Mouse (Mus musculus) frontal cortex, adult (tissue): Measurements from ENCODE around the gene Dcun1d2.
"Not testable (repeated sequence)": the region's sequence is repeated elsewhere in the genome, so short reads cannot be mapped to it uniquely, and the experiment has no call there.

ENCODE experiments used
- ATAC-seq: cut with Nextera tagmentation; 2 replicates; pipeline ENCODE4 v1.9.2; 2017; ENCODE audit warnings: mild to moderate bottlenecking, moderate library complexity, mixed read lengths; ENCODE audit not compliant: low TSS enrichment

Dcun1d2 gene

DNA sequence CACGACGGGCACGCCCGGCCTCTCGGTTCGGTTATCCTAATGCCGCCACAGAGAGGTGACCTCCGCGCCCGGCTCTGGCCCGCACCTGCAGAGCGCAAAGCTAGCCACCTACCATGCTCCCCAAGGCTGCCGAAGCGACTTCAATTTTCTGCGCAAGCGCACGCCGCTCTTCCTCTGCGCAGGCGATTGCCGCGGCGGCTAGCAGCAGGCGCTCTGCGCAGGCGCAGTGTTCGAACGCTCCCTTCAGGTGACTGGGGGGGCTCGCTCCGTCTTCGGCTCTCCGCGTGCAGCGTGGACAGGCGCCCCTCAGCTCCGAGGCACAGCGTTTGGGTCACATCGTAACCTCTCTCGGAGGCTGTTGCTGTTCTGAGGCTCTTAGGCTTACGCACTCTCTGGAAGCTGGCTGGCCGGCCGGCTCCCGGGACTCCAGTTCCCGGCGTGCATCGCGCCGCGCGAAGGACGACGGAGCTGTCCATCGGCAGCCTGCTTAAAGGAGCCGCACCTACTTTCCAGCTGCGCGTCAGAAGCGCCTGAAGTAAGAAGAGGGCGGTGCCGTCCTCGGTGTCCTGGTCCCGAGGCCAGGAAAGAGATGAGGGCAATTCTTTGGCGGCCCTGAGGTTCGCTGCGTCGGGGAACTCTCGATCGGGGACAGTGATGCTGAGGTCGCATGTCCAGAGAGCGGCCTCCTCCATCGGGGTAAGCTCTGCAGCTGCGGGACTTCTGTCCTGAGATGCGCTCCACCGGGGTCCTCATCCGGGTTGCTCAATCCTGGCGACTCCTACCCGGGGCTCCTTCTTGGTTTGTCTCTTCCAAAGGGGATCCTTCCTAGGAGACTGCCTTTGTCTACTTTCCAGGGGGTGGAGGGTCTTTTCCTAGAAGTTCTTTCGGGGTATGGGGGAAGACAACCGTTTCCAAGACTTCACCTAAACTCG is at the start of gene Dcun1d2, which contains the start of gene Tmco3:
TSS of gene Dcun1d2 (minus strand) at position 440 of the 932 bp plus-strand sequence.
TSS of gene Tmco3 (plus strand) at position 499 of the 932 bp plus-strand sequence.
- ATAC-seq: peak; percentile 88

DNA sequence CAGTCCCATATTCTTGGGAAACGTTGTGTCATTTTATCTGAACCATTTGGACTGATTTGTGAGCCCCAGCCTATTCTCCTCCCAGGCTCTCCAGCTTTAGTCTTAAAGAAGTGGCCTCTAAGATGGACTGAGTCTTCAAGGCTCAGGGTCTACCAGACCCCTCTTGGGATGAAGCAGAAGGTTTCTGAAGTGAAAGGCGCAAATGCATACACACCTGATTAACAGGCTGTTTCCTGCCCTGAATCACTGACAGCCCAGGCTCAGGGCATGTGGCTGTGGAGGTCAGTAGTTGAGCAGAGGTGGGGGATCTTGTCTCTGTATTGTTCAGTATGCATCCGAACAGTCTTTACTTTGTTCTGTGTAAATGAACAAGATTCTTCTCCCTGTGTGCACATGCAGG is 49.7 kb upstream of the Dcun1d2 start:
- 0 out of 2 replicates have a peak, but pooled peaks have one; percentile 13 for ATAC-seq

DNA sequence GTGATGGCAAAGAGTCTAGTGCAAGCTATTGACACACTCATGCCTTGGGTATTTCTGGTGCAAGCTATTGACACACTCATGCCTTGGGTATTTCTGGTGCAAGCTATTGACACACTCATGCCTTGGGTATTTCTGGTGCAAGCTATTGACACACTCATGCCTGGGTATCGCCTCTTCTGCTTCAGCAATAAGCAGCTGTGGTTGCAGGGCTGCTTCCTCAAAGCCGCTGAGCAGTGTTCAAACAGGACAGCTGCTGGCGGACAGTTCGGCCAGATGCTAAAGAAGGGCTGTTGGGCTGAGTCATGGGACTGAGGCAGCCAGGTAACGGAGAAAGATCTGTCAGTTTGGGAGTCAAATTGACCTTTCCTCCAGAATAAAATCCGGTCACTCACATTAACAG is 49.3 kb upstream of the Dcun1d2 start:
- ATAC-seq: not testable (repeated sequence)

DNA sequence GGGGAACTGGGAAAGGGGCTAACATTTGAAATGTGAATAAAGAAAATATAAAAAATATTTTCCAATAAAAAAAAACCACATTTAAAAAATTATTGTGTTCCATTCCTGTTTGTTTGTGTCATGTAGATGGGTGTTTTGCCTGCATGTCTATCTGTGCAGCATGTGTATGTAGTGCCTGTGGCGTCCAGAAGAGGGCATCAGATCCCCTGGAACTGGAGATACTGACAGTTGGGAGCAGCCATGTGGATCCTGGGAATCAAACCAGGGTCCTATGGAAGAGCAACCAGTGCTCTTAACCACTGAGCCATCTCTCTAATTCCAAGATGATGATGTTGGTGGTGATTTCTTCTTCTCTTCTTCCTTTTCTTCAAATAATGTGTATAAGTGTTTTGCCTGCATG is 46.7 kb upstream of the Dcun1d2 start:
- ATAC-seq: no peak

DNA sequence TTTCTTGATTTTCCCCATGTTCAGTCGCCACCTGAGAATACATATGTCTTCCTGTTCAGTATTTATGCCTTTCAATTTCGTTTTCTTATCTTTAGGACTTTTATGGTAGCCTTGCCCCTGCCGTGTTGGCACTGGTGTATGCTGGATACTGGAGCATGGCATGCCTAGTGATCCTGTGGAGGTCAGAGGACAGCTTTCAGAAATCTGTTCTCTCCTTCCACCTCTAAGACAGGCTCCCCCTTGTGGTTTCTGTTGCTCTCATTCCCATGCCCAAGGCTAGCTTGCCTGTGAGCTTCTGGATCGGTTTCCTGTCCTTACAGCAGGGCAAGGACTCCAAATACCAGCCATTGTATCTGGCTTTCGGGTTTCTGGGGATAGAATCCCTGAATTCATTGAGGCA is 38.7 kb upstream of the Dcun1d2 start:
- ATAC-seq: no peak

DNA sequence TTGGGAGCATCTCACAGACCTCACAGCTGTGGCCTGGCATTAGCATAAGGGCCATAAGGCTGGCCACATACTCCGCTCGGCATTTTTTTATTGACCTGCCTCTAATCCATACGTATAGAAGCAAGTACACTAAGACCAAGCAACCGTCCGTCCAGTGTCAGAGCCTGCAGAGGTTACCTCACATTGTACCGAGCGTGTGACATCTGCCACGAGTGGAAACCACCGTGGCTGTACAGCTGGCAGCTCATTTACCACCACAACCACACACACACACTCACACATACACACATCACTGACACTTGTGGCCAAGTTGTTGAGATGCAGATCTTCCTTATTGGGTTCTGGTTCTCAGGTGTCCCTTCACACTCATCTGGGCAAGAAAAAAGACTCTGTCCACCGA is 28.7 kb upstream of the Dcun1d2 start:
- ATAC-seq: no peak

DNA sequence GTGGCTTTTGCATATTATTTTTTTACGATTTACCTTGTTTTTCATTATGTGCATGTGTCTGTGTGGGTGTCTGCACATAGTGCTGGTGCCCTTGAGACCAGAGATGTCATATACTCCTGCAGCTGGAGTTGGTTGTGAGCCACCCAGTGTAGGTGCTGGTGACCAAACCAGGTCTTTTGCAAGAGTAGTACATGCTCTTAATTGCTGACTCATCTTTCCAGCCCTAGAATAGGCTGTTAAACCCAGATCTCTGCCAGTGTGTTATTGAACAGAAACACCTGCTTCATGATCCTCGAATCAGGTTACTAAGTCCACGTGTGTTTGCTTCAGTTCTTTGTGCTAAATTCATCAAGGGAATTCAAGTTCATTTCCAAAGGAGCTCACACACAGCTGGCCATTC is 27.0 kb upstream of the Dcun1d2 start:
- no peak for ATAC-seq

DNA sequence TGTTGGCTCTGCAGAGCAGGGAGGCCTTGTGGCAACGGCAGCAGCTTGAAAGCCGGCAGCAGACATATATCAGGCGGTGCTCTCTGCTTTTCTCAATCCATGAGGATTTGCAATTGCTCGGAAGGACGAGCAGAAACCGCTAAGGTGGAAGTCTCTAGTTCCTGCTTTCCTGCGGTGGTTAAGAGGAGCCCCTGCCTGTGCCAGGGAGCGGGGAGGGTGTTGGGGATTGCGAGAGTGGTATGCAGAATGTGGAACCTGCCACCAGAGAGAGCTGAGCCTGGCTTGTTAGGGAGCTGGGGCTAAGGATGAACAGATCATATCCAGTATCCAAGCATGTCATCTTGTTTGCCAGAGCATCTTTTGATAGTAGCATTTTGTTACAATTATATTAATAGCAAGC is 19.0 kb upstream of the Dcun1d2 start:
- no peak for ATAC-seq

DNA sequence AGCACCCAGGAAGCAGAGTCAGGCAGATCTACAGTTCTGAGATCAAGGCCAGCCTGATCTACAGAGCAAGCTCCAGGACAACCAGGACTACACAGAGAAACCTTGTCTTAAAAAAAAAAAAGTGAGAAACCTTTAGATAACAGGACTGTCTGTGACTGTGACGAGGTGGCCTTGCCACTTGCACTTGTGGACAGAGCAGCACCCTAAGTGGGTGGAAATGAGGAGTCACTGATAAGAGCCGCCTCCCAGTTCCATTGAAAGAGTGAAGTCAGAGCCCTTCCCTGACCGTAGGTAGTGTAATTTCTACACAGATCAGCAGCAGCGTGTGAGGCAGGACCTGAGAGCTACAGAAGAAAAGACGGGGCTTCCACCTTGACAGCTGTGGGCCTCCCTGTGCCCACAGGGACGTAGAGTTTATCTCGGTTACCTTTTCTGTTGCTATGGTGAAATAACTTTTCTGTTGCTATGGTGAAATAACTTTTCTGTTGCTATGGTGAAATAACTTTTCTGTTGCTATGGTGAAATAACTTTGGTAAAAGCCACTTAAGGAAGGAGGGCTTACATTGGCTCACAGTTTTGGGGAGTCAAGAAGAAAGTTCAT is 18.5 kb upstream of the Dcun1d2 start:
- no peak for ATAC-seq

DNA sequence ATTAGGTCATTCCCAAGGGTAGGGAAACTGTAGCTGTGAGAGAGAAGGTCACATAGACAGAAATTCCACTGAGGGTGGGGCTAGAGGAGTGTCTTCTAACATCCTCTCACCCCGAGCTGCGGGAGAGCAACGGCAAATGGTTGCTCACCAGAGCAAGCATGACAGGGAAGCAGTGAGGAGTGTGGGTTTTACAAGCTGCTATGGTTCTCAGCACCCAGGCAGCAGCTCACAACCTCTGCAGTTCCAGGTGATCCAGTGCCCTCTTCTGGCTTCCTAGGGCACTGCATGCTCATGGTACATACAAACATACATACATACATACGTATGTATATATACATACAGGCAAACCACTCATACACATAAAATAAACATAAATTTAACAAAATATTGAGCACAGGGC is 18.0 kb upstream of the Dcun1d2 start:
- ATAC-seq: no peak

DNA sequence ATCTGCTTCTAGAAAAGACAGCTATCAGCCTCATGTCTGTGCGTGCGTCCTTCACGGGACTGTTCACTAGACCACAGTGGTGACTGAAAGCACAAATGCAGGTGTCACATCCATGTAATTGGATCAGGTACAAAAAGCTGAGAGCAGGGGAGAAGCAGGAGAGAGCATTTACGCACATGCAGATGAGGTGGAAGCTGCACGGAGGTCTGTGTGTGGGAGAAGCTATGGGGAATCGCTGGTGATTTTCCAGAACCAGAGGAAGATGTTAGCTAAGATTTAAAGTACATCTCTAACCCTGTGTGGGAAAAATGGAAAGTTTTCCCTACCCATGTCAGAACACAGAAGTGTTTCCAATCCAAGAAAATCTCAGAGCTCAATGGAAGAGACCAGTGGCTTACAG is 17.5 kb upstream of the Dcun1d2 start:
- peak; percentile 91 for ATAC-seq

DNA sequence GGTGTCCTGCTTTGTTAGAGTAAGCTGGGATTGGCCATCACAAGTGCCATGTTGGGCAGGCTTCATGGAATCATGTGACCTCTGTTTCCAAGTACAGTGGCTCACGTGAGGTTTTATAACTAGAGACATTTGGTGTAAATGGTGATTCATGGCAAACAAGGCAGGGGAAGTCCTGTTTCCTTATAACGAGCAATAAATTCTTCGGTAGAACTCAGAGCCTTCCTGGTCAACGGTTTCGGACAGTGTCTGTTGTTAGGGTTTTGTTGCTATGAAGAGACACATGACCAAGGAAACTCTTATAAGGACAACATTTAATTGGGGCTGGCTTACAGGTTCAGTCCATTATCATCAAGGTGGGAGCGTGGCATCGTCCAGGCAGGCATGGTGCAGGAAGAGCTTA is 13.1 kb upstream of the Dcun1d2 start:
- no peak for ATAC-seq

DNA sequence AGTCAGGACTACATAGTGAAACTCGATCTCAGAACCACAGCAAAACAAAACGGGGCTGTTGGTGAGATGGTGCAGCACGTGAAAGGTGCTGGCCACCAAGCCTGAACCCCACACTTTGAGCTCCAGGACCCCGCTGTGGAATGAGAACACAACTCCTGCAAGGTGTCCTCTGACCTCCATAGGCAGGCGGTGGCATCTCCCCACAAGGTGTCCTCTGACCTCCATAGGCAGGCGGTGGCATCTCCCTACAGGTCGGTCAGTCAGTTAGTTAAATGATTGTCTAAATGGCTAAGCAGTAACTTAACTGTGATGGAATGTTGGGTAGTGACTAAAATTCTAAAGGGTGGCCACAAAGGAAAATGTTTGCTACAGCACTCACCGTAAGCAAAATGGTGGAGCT is 11.6 kb upstream of the Dcun1d2 start:
- no peak for ATAC-seq

DNA sequence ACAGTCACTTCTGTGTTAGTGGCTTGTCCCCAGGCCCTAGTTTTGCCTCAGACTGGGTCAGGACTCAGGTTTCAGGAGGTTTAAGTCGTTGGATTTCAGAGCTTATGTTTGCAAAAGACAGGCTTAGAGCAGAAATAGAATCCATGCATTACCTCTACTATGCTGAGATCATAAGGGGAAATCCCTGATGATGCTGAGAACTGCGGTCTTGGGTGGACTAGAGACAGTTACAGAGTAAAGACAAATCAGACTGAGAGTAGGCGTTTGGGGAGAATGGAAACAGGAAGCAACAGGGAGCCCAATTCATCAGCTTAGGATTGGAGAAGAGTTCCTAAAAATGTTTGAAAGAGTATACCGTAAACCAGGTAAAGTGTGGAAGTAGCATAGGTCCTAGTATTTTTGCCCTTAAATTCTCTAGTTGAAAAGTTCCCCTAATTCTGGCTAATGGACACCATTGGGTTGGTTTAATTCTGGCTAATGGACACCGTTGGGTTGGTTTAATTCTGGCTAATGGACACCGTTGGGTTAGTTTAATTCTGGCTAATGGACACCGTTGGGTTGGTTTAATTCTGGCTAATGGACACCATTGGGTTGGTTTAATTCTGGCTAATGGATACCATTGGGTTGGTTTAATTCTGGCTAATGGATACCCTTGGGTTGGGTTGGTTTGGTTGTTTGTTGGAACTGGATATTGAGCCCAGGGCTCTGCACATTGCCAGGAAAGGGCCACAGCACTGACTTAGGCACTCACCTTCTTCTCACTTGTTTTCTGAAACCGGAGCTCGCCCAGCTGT is 5.9 kb upstream of the Dcun1d2 start:
- no peak for ATAC-seq

DNA sequence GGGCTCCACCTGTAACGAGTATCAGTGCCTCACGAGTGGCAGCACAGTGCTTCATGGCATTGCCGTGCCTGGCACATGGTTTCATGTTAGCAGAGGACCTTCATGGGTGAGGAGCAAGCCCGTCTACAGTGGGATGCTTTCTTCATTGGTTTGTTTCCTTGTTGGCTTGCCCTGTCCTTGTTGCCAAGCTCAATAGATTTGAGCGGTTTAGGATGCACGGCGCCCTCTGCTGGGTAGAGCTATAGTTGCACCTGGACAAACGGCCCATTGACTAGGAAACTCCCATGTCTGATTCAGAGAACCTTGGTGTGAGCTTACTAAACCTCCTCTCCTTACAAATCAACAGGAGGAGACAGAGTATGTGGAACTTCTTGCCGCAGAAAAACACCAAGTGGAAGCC is 4.4 kb upstream of the Dcun1d2 start:
- no peak for ATAC-seq

DNA sequence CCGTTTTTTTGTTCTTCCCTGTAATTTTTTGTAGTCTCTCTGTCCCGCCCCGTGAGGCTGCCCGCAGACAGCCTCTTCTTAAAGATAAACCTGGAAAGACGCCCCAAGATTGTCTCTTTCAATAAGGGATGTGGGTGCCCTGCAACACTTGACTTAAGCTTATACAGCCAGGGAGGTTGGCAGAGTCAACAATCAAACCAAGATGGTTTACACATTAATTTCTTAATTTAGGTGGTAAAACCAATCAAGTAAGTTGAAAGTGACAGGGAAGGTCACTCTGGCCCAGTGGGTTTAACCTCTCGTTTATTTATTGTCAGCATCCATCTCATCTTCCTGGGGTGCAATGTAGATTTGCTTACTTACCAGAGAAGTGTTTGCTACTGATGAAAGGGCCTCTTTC is 715 bp upstream of the Dcun1d2 start:
- no peak for ATAC-seq

DNA sequence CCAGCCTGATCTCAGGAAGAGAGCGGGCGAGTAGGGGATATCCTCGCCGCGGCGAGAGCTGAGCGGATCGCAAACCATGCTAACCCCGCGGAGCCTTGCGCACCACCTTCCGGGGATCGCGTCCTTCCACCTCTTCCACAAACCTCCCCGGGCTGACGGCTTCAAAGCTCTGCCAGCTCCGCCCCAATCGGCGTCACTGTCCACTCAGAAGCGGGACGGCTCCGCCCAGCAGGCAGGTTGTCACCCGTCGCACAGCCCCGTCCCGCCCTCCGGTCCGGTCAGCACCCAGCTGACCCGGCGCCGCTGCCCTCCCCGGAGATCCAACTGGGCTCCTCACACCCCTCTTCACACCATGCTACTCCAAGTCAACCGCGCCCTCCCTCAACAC is 633 bp downstream of the Dcun1d2 start:
- peak; percentile 80 for ATAC-seq

DNA sequence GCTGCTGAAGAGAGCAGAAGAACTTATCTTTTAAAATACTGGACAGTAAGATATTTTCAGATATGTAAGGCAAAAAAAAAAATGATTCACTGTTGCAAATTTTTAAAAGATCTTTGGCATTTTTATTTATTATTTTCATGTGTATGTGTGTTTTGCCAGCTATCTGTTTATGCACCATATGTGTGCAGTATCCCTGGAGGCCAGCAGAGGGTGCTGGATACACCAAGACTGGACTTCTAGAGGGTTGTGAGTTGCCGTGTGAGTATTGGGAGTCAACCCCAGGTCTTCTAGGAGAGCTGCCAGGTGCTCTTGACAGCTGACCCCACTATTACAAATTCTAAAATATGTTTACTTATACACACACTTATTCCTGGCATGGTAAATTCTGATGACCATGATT is 4.7 kb downstream of the Dcun1d2 start:
- no peak for ATAC-seq

DNA sequence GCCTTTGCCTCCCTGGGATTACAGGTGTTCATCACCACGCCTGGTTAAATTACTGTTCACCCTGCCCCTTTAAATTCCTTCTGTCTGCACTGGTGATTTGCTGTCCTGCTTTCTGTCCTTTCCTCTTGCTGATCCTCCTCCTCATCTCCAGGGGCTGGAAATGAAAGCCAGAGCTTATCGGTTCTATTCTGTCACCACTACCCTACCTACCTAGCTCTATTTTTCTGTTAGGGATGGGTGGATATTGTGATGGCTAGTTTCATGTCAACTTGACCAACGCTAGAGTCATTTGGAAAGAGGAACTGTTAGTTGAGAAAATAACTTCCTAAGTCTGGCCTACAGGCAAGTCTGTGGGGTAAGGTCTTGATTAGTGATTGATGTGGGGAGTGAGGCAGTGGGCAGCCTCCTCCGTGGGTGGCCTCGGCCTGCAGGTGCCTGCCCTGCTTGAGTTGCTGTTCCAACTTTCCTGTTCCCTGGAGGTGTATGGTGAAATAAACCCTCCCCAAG is 10.9 kb downstream of the Dcun1d2 start:
- no peak for ATAC-seq

DNA sequence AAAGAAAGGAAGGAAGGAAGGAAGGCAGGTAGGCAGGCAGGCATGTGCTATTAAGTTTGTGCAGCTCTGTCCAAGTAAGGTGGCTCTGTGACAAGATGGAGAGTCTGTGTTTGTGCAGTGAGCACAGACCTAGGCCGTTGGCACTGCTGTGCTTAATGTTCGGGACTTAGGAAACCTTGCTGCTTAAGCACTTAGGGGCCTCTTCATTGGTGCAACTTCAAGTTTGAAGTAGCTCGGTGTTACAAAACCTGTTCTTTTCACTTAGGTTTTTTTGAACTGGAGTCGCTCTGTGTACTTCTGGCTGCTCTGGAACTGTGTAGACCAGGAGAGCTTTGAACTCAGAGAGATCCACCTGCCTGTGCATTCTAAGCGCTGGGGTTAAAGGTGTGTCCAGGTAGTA is 15.1 kb downstream of the Dcun1d2 start:
- no peak for ATAC-seq

DNA sequence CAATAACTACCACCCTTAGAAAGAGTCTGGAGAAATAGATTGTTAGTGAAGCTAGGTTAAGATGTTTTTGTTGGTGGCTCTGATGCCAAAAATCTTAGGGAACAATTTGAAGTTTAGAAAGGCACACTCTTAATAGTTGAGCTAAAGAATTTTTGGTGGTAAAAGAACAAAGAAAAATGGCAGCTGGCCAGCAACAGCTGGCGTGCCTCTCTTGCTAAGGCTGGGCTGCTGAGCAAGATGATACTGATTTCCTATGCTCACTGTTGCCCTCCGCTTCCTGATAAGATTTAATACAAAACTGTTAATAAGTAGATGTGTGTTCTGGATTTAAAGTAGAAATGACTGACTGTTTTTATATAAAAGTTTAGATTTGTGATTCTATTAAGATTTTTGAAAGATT is 20.4 kb downstream of the Dcun1d2 start:
- no peak for ATAC-seq

DNA sequence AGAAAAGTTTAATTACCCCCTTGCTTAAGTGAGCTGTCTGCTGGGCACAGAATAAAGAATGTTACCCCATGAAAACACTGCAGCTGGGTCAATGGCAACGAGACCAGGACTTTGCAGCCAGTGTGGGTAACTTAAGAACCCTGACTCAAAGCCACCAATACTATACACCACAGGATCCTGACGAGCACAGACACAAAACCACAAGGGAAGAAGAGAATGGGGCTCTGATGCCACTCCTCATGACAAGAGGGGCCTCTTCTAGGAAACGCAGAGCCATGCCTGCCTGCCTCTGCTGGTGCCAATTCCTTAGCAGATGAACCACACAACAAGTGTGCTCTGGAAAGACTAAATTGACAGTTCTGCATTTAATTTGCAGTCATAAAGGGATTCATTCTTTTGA is 24.6 kb downstream of the Dcun1d2 start:
- ATAC-seq: no peak
